Mouse (Mus musculus) gastrocnemius, postnatal 4 days (tissue): Measurements from ENCODE around the gene Reck. TPM values are rescaled to one million over a fixed set of nuclear protein-coding genes. Genes with fewer than 3 reads are reported as not detected.

ENCODE experiments used
- DNase-seq, 2 experiments: peaks; one replicate each; pipeline ENCODE4 v3.0.0; 2021 to 2022; ENCODE audit warnings: low spot score in 2 of 2, mixed read lengths in 2 of 2
- total RNA-seq, 2 experiments: library from RNA; stranded (reverse); gene quantifications; 2 replicates each; pipeline ENCODE4 v1.2.3; 2021

The Reck gene
- total RNA-seq, 2 experiments from 2014 or later = 25.7 to 26.2 TPM

DNA sequence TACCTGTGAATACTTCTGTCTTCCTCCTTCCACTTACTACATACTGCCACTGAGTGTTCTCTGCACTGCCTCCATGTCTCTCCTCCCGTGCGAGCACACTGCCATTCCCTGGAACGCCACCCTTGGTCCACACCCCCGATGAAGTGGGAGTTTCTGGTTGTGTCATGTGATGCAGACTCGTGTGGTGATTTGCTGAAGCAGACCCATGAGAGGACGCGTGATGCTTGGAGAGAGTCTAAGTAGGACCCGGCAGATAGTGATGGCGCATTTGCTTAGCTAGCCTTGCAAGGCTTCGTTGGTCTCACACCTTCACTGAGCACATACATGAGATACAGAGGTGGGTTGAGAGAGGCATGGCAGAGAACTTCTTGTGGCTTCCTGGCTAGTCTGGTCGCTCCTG lies 117.7 kb downstream of the Reck start:
- no peak for DNase-seq

DNA sequence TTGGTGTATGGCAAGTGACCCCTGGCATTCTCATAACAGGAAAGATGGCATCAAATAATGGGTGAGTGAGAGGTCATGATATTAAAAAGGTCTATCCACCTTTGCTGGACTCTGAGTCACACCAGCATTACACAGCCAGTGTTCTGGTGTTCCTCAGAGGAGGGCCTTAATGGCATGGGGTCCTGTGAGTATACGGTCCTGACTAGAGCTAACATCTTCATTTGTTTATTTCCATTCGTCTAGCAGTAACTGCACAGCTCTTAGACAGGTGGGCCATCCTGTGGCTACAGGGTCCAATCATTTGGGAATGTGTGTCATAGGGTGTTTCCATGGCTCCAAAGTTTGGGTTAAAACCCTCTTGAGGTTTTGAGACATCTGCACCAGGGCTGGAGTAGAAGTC lies 119.0 kb downstream of the Reck start:
- no peak for DNase-seq

Other genes starting within 250 kb of the Reck start
- gene Npr2, start 243.6 kb upstream of the Reck start, total RNA-seq = 10 to 100 TPM; 42.9 to 49.7 TPM
- gene Spag8, start 221.9 kb upstream of the Reck start, total RNA-seq = under 1 TPM in 1 of 2 experiments, not detected in 1; 0.26 TPM
- gene Hint2, start 219.1 kb upstream of the Reck start, total RNA-seq = 10 to 100 TPM; 57.6 to 66.5 TPM
- gene Tmem8b, start 206.6 kb upstream of the Reck start, total RNA-seq = 10 to 100 TPM in 1 of 2 experiments, 1 to 10 TPM in 1; 9.4 to 12.0 TPM
- gene Fam221b, start 206.4 kb upstream of the Reck start, total RNA-seq = under 1 TPM; 0.13 to 0.44 TPM
- gene Olfr70, start 174.7 kb upstream of the Reck start, total RNA-seq = not detected
- gene Olfr71, start 165.3 kb upstream of the Reck start, total RNA-seq = not detected
- 1 to 10 TPM; 2.2 TPM for gene Hrct1, start 148.3 kb upstream of the Reck start, total RNA-seq
- gene Spaar, start 145.5 kb upstream of the Reck start, total RNA-seq = 1 to 10 TPM; 1.4 to 1.5 TPM
- gene Olfr159, start 104.5 kb upstream of the Reck start, total RNA-seq = not detected
- not detected for gene Olfr156, start 51.6 kb upstream of the Reck start, total RNA-seq
- gene Olfr157, start 35.3 kb upstream of the Reck start, total RNA-seq = not detected
- gene Olfr155, start 24.0 kb upstream of the Reck start, total RNA-seq = not detected
- gene Glipr2, start 81.9 kb downstream of the Reck start, total RNA-seq = 10 to 100 TPM; 44.4 to 44.5 TPM
- under 1 TPM; 0.26 to 0.32 TPM for gene Ccin, start 108.0 kb downstream of the Reck start, total RNA-seq
- gene Clta, start 128.9 kb downstream of the Reck start, total RNA-seq = 100 to 1,000 TPM; 158 to 176 TPM
- 10 to 100 TPM; 23.6 to 31.2 TPM for gene Gne, start 208.6 kb downstream of the Reck start, total RNA-seq